Mouse (Mus musculus): Measurements from ENCODE around the gene Prss16. TPM values are rescaled to one million over a fixed set of nuclear protein-coding genes. Genes with fewer than 3 reads are reported as not detected.
"Not testable (repeated sequence)": the region's sequence is repeated elsewhere in the genome, so short reads cannot be mapped to it uniquely, and the experiment has no call there.

Prss16 gene
- total RNA-seq, 2 experiments from 2014 or later = 0.32 to 0.51 TPM

DNA sequence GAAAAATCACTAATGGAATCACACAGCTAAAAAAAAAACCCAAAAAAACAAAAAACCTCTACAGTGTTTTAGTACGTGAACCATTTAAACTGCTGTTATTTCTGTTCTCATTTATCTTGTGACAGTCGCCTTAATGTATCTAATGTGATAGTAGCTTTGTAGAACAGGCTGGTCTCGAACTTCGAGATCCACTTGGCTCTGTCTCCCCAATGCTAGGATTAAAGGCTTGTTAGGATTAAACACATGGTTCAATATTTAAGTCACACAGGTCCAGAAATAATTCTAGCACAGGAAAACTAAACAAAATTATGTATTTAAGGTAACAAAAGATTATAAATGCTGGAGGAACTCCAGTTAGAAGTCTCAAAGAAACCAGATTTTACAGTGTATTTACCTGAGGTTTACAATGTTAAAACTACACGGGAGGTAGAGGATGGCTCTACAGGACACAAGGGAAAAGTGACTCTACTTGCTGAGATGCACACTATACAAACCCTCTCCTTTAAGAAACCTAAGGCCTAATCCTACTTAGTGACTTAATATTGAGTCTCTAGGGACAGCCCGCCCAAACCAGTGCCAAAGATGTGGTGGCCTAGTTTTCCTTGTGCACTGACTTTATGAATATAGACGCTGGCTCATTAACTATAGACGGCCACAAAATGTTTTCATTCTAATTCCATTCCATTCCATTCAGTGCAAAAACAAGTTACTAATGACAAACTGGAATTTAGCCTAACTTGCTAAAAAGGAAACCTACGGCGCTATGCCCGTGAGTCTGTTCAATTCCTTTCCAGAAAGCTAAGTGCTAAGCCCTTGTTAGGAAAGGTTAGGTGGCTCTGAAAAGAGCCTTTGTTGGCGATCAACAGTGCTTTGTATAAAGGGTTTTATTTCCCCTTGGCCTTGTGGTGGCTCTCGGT lies 32.4 kb upstream of the Prss16 start:
- no peak for DNase-seq (ENCODE audit: low spot score in 2 of 2)
- Histone ChIP-seq H3K4me3 (peak overlapping the region; percentile 56; the same call in 1 of the 2 replicates), H3K27ac (peak overlapping the region; percentile 86)
- TF ChIP-seq CTCF (conservative IDR thresholded peaks at IDR 0.05) = no peak

DNA sequence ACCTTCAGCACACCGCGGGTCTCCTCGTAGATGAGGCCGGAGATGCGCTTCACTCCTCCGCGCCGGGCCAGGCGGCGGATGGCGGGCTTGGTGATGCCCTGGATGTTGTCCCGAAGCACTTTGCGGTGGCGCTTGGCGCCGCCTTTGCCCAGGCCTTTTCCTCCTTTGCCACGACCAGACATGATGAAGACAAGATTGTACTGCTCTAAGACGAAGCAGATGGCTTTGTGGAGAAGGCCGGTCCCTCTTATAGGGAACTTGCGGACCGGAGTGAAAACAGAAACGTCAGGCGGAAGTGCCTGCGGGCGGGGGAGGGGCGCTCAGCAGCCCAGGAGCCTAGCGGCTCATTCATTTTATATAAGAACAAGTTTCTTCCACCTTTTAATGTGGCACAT lies 31.6 kb upstream of the Prss16 start, which contains the start of gene Hist1h4i:
Hist1h4i (minus strand) TSS at position 221 of the 395 bp plus-strand sequence.
- peak within 1 kb of the TSS; percentile 86 for H3K27ac ChIP-seq
- peak; percentile 96 to 97 for DNase-seq (ENCODE audit: low spot score in 2 of 2)
- H3K4me3 ChIP-seq = peak within 1 kb of the TSS; percentile 56

DNA sequence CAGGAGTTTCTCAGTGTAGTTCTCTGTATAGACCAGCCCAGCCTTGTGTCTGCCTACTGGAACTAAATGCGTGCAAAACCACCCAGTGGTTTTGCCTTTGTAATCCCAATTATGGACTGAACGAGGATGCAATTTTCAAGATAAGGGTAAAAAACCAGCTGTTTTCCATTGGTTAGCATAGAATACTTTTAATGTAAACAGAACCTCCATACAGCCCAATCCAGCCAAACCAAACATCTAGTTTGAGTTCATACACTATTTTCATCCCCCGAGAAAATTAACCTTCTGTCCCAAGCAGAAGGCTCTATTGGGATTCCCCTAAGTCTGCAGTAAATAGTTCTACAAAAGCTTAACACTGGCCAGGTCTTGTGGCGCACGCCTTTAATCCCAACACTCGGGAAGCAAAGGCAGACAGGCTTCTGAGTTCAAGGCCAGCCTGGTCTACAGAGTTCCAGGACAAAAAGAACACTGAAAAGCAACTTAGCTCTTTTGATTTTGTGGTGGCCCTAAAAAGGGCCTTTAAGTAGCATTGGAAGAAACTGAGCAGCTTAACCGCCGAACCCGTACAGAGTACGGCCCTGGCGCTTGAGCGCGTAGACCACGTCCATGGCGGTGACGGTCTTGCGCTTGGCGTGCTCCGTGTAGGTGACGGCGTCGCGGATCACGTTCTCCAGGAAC lies 31.1 kb upstream of the Prss16 start:
- peak overlapping the region; percentile 56 for H3K4me3 ChIP-seq
- TF ChIP-seq CTCF (conservative IDR thresholded peaks at IDR 0.05) = no peak
- DNase-seq (ENCODE audit: low spot score in 2 of 2) = no peak
- H3K27ac ChIP-seq = peak overlapping the region; percentile 86

DNA sequence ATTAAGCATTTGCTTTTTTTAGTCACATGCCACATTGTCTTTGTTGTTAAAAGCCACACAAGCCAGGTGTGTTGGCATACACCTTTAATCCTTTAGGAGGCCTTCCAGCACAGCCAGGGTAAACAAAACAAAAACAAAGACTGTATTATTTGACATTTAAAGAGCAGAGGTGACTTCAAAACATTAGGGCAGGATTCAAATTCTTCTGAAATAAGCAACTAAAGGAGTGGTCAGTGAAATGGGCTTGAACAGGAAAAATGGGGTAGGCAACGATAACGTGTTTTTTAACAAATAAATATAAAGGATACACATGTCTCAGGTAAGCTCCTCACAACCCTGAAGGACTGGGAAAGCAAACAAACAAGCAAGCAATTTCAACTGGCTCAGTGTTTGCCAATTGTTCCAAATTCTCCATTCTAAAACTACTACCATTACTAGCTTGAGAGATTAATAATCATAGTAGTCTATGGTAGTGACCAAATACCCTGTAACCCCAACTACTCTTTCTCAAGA lies 30.5 kb upstream of the Prss16 start:
- Histone ChIP-seq H3K27ac (peak overlapping the region; percentile 86; the same call in 1 of the 2 replicates), H3K4me3 (peak overlapping the region; percentile 56)
- DNase-seq (ENCODE audit: low spot score in 2 of 2) = no peak
- no peak for TF ChIP-seq CTCF (conservative IDR thresholded peaks at IDR 0.05)

DNA sequence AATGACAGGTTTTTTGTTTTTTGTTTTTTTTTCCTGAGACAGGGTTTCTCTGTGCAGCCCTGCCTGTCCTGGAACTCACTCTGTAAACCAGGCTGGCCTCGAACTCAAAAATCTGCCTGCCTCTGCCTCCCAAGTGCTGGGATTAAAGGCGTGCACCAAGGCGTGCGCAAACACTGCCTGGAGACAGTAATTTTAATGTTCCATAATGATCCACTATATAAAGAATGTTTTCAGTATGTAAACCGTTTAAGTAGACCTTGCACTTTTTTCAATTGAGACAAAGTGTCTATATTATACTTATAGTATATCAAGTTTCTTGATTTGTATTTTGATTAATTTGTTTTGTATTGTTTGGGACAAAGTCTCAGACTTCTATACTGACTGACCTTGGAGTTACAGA lies 29.8 kb upstream of the Prss16 start:
- Histone ChIP-seq H3K27ac (no peak overlapping the region), H3K4me3 (no peak overlapping the region)
- no peak for DNase-seq (ENCODE audit: low spot score in 2 of 2)
- no peak for TF ChIP-seq CTCF (conservative IDR thresholded peaks at IDR 0.05)

DNA sequence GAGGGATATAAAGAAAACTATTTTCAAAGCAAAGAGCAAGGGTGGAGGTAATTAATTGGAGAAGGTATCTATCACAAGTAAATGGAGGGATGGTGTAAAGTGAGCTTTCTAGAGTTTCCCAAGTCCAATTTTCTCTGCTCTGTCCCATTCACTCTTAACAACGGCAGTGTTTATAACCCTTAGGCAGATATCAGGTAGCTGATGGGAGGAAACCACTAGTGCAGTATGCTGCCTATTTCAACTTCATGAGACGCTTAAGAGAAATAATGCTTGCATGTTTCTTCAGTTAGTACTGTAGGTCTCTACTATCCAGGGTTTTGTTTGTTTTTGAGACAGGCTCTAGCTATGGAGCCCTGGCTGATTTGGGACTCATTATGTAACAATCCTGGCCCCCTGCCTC lies 27.9 kb upstream of the Prss16 start:
- no peak for DNase-seq (ENCODE audit: low spot score in 2 of 2)
- Histone ChIP-seq H3K27ac (no peak overlapping the region), H3K4me3 (no peak overlapping the region)
- TF ChIP-seq CTCF (conservative IDR thresholded peaks at IDR 0.05) = no peak

DNA sequence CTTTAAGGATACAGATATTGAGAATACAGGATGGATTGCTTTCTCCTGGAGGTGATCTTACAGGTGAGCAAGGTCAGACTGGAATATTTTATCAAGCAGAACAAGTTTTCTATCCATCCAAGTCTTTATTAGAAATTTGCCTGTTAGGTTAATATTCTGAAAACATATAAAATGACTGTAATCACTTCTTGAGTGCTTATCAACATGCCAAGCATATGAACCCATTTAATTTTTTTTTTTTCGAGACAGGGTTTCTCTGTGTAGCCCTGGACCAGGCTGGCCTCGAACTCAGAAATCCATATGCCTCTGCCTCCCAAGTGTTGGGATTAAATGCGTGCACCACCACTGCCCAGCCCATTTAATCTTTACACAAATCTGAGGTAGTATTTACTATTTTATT lies 27.4 kb upstream of the Prss16 start:
- DNase-seq (ENCODE audit: low spot score in 2 of 2) = no peak
- H3K4me3 ChIP-seq = no peak overlapping the region
- H3K27ac ChIP-seq = no peak overlapping the region
- TF ChIP-seq CTCF (conservative IDR thresholded peaks at IDR 0.05) = no peak

DNA sequence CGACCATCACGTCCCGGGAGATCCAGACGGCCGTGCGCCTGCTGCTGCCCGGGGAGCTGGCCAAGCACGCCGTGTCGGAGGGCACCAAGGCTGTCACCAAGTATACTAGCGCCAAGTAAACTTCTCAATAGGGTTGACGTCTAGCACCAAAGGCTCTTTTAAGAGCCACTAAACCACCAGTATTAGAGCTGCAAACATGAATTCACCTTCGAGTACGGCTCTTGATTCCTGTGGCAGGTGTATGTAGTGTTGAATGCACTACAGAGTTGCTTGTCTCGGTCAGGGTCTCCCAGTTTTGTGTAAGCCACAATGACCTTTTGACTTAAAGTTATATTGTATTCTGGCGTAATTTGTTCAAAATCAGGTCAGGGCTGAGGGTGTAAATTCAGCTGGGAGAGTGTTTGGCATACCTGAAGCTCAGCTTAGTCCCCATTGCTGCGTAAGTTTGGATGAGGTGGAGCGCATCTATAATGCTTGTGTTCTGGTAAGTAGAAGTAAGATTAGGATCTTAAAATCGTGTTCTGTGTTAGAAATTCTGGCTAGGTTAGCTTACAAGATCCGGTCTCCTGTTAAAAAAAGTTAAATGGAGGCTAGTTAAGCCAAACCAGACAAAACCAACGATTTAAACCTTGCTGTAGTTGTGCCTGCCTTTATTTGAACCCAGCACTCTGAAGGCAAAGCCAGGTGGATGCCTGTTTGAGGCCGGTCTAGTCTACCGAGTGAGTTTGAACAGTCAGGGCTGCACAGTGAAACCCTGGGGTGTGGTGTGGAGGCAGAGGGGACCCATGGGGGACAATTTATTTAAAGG lies 26.8 kb upstream of the Prss16 start:
- no peak for TF ChIP-seq CTCF (conservative IDR thresholded peaks at IDR 0.05)
- no peak for DNase-seq (ENCODE audit: low spot score in 2 of 2)
- peak overlapping the region; percentile 43 for H3K4me3 ChIP-seq
- no peak overlapping the region for H3K27ac ChIP-seq

DNA sequence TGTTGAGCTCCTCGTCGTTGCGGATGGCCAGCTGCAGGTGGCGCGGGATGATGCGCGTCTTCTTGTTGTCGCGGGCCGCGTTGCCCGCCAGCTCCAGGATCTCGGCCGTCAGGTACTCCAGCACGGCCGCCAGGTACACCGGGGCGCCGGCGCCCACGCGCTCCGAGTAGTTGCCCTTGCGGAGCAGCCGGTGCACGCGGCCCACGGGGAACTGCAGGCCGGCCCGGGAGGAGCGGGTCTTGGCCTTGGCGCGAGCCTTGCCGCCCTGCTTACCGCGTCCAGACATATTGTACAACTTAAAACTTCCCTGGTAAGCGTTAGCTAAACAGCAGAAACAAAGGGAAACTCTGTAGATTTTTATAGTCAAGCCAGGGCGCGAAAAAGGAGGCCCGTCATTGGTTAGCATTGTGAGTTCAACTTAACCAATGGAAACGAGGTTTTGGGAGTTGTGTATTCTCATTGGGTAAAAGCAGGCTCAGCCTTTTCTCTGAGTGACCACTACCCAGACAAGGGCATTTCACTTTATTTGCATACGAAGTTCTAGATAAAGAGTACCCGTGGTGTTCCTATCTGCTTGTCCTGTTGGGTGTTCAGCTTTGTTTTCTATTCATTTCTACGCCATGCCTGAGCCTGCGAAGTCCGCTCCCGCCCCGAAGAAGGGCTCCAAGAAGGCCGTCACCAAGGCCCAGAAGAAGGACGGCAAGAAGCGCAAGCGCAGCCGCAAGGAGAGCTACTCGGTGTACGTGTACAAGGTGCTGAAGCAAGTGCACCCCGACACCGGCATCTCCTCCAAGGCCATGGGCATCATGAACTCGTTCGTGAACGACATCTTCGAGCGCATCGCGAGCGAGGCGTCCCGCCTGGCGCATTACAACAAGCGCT lies 26.0 kb upstream of the Prss16 start, which contains the start of the genes Hist1h2ah and Hist1h2bk:
Hist1h2ah (minus strand) TSS at position 302 of the 882 bp plus-strand sequence.
Hist1h2bk (plus strand) TSS at position 604 of the 882 bp plus-strand sequence.
- peak within 1 kb of the TSS; percentile 51 for H3K4me3 ChIP-seq
- peak; percentile 79 to 92 for DNase-seq (ENCODE audit: low spot score in 2 of 2)
- not testable (repeated sequence) for H3K27ac ChIP-seq

DNA sequence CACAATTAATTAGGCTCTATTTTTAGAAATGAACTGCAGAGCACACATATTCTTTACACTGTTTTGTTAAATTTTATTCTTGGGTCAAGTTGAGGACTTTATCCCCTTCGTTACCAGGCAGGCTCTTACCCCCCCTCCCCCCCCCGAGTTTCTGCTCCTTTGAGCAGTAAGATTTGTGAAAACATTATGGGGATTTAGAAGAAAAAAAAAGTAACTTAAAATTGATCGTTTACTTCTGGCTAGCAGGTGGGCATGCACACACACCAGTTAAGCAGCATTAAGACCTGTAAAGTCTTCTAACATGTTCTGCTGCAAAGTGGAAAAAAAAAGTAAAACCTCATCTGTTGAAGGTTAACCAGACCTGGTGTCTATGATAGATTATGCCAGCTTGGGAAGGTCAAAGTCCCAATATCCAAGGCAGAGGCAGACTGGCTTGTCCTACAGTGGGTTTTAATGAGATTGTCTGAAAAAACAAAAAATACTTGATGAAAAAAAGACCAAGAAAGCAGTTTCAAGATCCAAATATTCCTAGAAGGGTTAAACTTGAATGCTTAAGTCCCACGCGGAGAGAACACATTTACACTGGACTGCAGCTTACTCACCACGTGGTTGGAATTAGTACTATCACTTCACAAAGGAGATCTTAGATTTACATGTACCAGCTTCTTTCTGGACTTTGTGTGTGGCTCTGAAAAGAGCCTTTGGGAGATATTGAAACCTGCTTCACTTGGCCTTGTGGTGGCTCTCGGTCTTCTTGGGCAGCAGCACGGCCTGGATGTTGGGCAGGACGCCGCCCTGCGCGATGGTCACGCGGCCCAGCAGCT lies 25.1 kb upstream of the Prss16 start:
- no peak for DNase-seq (ENCODE audit: low spot score in 2 of 2)
- no peak for TF ChIP-seq CTCF (conservative IDR thresholded peaks at IDR 0.05)
- H3K4me3 ChIP-seq = peak overlapping the region; percentile 36; the same call in 1 of the 2 replicates
- no peak overlapping the region for H3K27ac ChIP-seq
